Mouse (Mus musculus): ENCODE measurements around the gene Prss38. TPM values are rescaled to one million over a fixed set of nuclear protein-coding genes. Genes with fewer than 3 reads are reported as not detected.
"Not testable (repeated sequence)": the region's sequence is repeated elsewhere in the genome, so short reads cannot be mapped to it uniquely, and the experiment has no call there.

Gene Prss38
- total RNA-seq, 2 experiments from 2014 or later: not detected

- no peak for DNase-seq (ENCODE audit: low spot score in 2 of 2)
Measured at GRCm38 (mm10) chr11:59377999-59378398, 2.5 kb upstream of the Prss38 start.

GRCm38 (mm10) chr11:59369848-59370247 lies 5.6 kb downstream of the Prss38 start:
- no peak for DNase-seq (ENCODE audit: low spot score in 2 of 2)

GRCm38 (mm10) chr11:59367955-59368354 lies 7.5 kb downstream of the Prss38 start:
- not testable (repeated sequence) for DNase-seq (ENCODE audit: low spot score in 2 of 2)

- DNase-seq (ENCODE audit: low spot score in 2 of 2): no peak
Measured at GRCm38 (mm10) chr11:59366633-59367032, 8.8 kb downstream of the Prss38 start.

GRCm38 (mm10) chr11:59366031-59366430 lies 9.4 kb downstream of the Prss38 start:
- no peak for DNase-seq (ENCODE audit: low spot score in 2 of 2)

GRCm38 (mm10) chr11:59364417-59364816 lies 11.0 kb downstream of the Prss38 start:
- DNase-seq (ENCODE audit: low spot score in 2 of 2): no peak

- no peak for DNase-seq (ENCODE audit: low spot score in 2 of 2)
Measured at GRCm38 (mm10) chr11:59364007-59364406, 11.4 kb downstream of the Prss38 start.

GRCm38 (mm10) chr11:59361291-59361690 lies 14.2 kb downstream of the Prss38 start:
- no peak for DNase-seq (ENCODE audit: low spot score in 2 of 2)

- no peak for DNase-seq (ENCODE audit: low spot score in 2 of 2)
Measured at GRCm38 (mm10) chr11:59356874-59357289, 18.6 kb downstream of the Prss38 start.

GRCm38 (mm10) chr11:59354793-59355192 lies 20.7 kb downstream of the Prss38 start:
- no peak for DNase-seq (ENCODE audit: low spot score in 2 of 2)

- DNase-seq (ENCODE audit: low spot score in 2 of 2): no peak
Measured at GRCm38 (mm10) chr11:59350326-59350725, 25.1 kb downstream of the Prss38 start.

GRCm38 (mm10) chr11:59346166-59346910 lies 29.1 kb downstream of the Prss38 start:
- DNase-seq (ENCODE audit: low spot score in 2 of 2): no peak

GRCm38 (mm10) chr11:59342956-59343355 lies 32.5 kb downstream of the Prss38 start:
- DNase-seq (ENCODE audit: low spot score in 2 of 2): no peak

GRCm38 (mm10) chr11:59338736-59339120 lies 36.7 kb downstream of the Prss38 start:
- no peak for DNase-seq (ENCODE audit: low spot score in 2 of 2)

- no peak for DNase-seq (ENCODE audit: low spot score in 2 of 2)
Measured at GRCm38 (mm10) chr11:59337955-59338735, 37.3 kb downstream of the Prss38 start.

- DNase-seq (ENCODE audit: low spot score in 2 of 2): no peak
Measured at GRCm38 (mm10) chr11:59336381-59336780, 39.1 kb downstream of the Prss38 start.

- DNase-seq (ENCODE audit: low spot score in 2 of 2): no peak
Measured at GRCm38 (mm10) chr11:59335942-59336341, 39.5 kb downstream of the Prss38 start.

GRCm38 (mm10) chr11:59335150-59335549 lies 40.3 kb downstream of the Prss38 start:
- DNase-seq (ENCODE audit: low spot score in 2 of 2): no peak

GRCm38 (mm10) chr11:59332938-59333337 lies 42.5 kb downstream of the Prss38 start:
- DNase-seq (ENCODE audit: low spot score in 2 of 2): no peak

GRCm38 (mm10) chr11:59331167-59331869 lies 44.1 kb downstream of the Prss38 start:
- no peak for DNase-seq (ENCODE audit: low spot score in 2 of 2)

GRCm38 (mm10) chr11:59330560-59330959 lies 44.9 kb downstream of the Prss38 start:
- peak in 1 of 2 experiments; percentile 51 for DNase-seq (ENCODE audit: low spot score in 2 of 2)

- no peak for DNase-seq (ENCODE audit: low spot score in 2 of 2)
Measured at GRCm38 (mm10) chr11:59329616-59330015, 45.8 kb downstream of the Prss38 start.

Measured in adrenal gland, postnatal 4 days (tissue).